Mouse (Mus musculus) testis, adult 2 months (tissue): ENCODE measurements around the gene Zkscan1. TPM values are rescaled to one million over a fixed set of nuclear protein-coding genes. Genes with fewer than 3 reads are reported as not detected.

Source experiments
- H3K27ac ChIP-seq: fragments of 200-500 bp; 2 replicates; pipeline ENCODE4 v1.5.1; 2012; ENCODE audit warnings: low read depth, low read length; ENCODE audit not compliant: control insufficient read depth, insufficient read depth
- H3K27me3 ChIP-seq: fragments of 200-500 bp; 2 replicates; pipeline ENCODE4 v1.6.1; 2012; ENCODE audit warnings: mild to moderate bottlenecking, low read length, moderate library complexity; ENCODE audit not compliant: control insufficient read depth, insufficient read depth
- H3K36me3 ChIP-seq: fragments of 200-500 bp; 2 replicates; pipeline ENCODE4 v1.6.1; 2012; ENCODE audit warnings: mild to moderate bottlenecking, low read length; ENCODE audit not compliant: control insufficient read depth, insufficient read depth
- H3K4me1 ChIP-seq: fragments of 200-500 bp; 2 replicates; pipeline ENCODE4 v1.6.1; 2012; ENCODE audit warnings: low read length; ENCODE audit not compliant: control insufficient read depth, insufficient read depth
- H3K4me3 ChIP-seq: fragments of 200-500 bp; 2 replicates; pipeline ENCODE4 v1.5.1; 2012; ENCODE audit warnings: low read depth, mild to moderate bottlenecking, low read length, moderate library complexity, mixed read lengths; ENCODE audit not compliant: control insufficient read depth
- CTCF ChIP-seq: fragments of 200-500 bp; IDR thresholded peaks from 2 replicates; pipeline ENCODE4 v1.5.1; 2012; ENCODE audit warnings: low read depth, mild to moderate bottlenecking, inconsistent platforms, low read length, moderate library complexity; ENCODE audit not compliant: control insufficient read depth, insufficient read depth, insufficient replicate concordance
- POLR2A ChIP-seq: fragments of 200-500 bp; IDR thresholded peaks from 2 replicates; pipeline ENCODE4 v1.6.1; 2012; ENCODE audit warnings: low read depth, mild to moderate bottlenecking, inconsistent platforms, low read length, moderate library complexity; ENCODE audit not compliant: control insufficient read depth
- polyA plus RNA-seq: library from polyadenylated mRNA; depleted of rRNA; stranded (reverse); fragments of >200 nt; gene quantifications from 2 replicates; pipeline ENCODE4 v1.2.3, GENCODE M21; 2012; rRNA removed

Zkscan1 gene
- polyA plus RNA-seq, 1 experiment, result 4.0 TPM

- Histone ChIP-seq H3K4me1 (no peaks in the 10 kb centered on the region; the same call in 1 of the 2 replicates), H3K27me3 (no peaks in the 10 kb centered on the region), H3K36me3 (no peaks in the 10 kb centered on the region), H3K4me3 (peak overlapping the region; percentile 100; the same call in 1 of the 2 replicates), H3K27ac (no peak overlapping the region)
- no peak for TF ChIP-seq CTCF
- no peak for TF ChIP-seq POLR2A
Measured at GRCm38 (mm10) chr5:138118041-138118440, 33.2 kb downstream of the Zkscan1 start.

GRCm38 (mm10) chr5:138132425-138133064 lies 47.7 kb downstream of the Zkscan1 start:
- Histone ChIP-seq H3K27me3 (no peaks in the 10 kb centered on the region), H3K4me3 (no peak overlapping the region), H3K27ac (no peak overlapping the region), H3K4me1 (no peaks in the 10 kb centered on the region), H3K36me3 (peaks cover 2% of the 10 kb centered on the region; the same call in 1 of the 2 replicates)
- TF ChIP-seq CTCF (no peak), POLR2A (no peak)

- Histone ChIP-seq H3K36me3 (no peaks in the 10 kb centered on the region), H3K4me1 (no peaks in the 10 kb centered on the region), H3K27me3 (no peaks in the 10 kb centered on the region), H3K4me3 (no peak overlapping the region), H3K27ac (no peak overlapping the region)
- TF ChIP-seq CTCF, result no peak
- no peak for TF ChIP-seq POLR2A
Measured at GRCm38 (mm10) chr5:138137257-138137656, 52.4 kb downstream of the Zkscan1 start.

GRCm38 (mm10) chr5:138137935-138138549 lies 53.2 kb downstream of the Zkscan1 start:
- H3K27me3 ChIP-seq, result no peaks in the 10 kb centered on the region
- TF ChIP-seq POLR2A (no peak), CTCF (no peak)
- no peak overlapping the region for H3K27ac ChIP-seq
- H3K4me1 ChIP-seq, result no peaks in the 10 kb centered on the region
- H3K36me3 ChIP-seq, result no peaks in the 10 kb centered on the region
- H3K4me3 ChIP-seq, result no peak overlapping the region

- Histone ChIP-seq H3K36me3 (no peaks in the 10 kb centered on the region; the same call in 1 of the 2 replicates), H3K27ac (no peak overlapping the region), H3K4me1 (no peaks in the 10 kb centered on the region), H3K27me3 (no peaks in the 10 kb centered on the region), H3K4me3 (no peak overlapping the region)
- TF ChIP-seq POLR2A, result no peak
- no peak for TF ChIP-seq CTCF
Measured at GRCm38 (mm10) chr5:138138585-138138984, 53.7 kb downstream of the Zkscan1 start.

GRCm38 (mm10) chr5:138154390-138154789 lies 69.5 kb downstream of the Zkscan1 start:
- no peak overlapping the region for H3K27ac ChIP-seq
- H3K4me1 ChIP-seq, result no peaks in the 10 kb centered on the region; the same call in 1 of the 2 replicates
- peaks cover 3% of the 10 kb centered on the region for H3K36me3 ChIP-seq
- TF ChIP-seq POLR2A, result no peak
- no peak for TF ChIP-seq CTCF
- no peak overlapping the region for H3K4me3 ChIP-seq
- no peaks in the 10 kb centered on the region for H3K27me3 ChIP-seq

GRCm38 (mm10) chr5:138155443-138155976 lies 70.6 kb downstream of the Zkscan1 start, which contains the start of gene Zfp113:
Zfp113 (minus strand) TSS chr5:138155744.
- Histone ChIP-seq H3K27me3 (no peaks in the 10 kb centered on the region), H3K4me3 (peak within 1 kb of the TSS; percentile 97), H3K27ac (peak within 1 kb of the TSS; percentile 90), H3K4me1 (no peaks in the 10 kb centered on the region; the same call in none of the 2 replicates), H3K36me3 (peaks cover 3% of the 10 kb centered on the region)
- TF ChIP-seq CTCF (peak; percentile 82; the same call in 1 of the 2 replicates), POLR2A (peak; percentile 70)

Other genes starting within 250 kb of the Zkscan1 start
- 2.5 and 4.4 TPM in 2 replicates for gene Pilra, start 248.8 kb upstream of the Zkscan1 start, polyA plus RNA-seq
- 0.89 TPM in 1 of 2 replicates, not detected in the other for gene Pilrb1, start 227.0 kb upstream of the Zkscan1 start, polyA plus RNA-seq
- gene Pilrb2, start 213.3 kb upstream of the Zkscan1 start, polyA plus RNA-seq, result not detected in 2 replicates
- gene Cyp3a13, start 163.5 kb upstream of the Zkscan1 start, polyA plus RNA-seq, result not detected in 2 replicates
- gene Gjc3, start 122.0 kb upstream of the Zkscan1 start, polyA plus RNA-seq, result 0.02 TPM in 1 of 2 replicates, not detected in the other
- gene Azgp1, start 103.6 kb upstream of the Zkscan1 start, polyA plus RNA-seq, result 0.12 and 0.51 TPM in 2 replicates
- gene Smok3a, start 63.8 kb upstream of the Zkscan1 start, polyA plus RNA-seq, result 9.6 and 11.7 TPM in 2 replicates
- gene Smok3b, start 63.7 kb upstream of the Zkscan1 start, polyA plus RNA-seq, result 13.1 and 13.5 TPM in 2 replicates
- 9.7 and 10.4 TPM in 2 replicates for gene Smok3c, start 31.9 kb upstream of the Zkscan1 start, polyA plus RNA-seq
- 51.4 and 58.2 TPM in 2 replicates for gene Zscan21, start 31.8 kb downstream of the Zkscan1 start, polyA plus RNA-seq
- gene Zfp113, start 70.7 kb downstream of the Zkscan1 start, polyA plus RNA-seq, result 1.8 and 2.2 TPM in 2 replicates
- 148 and 160 TPM in 2 replicates for gene Cops6, start 76.0 kb downstream of the Zkscan1 start, polyA plus RNA-seq
- 65.6 and 70.3 TPM in 2 replicates for gene Ap4m1, start 86.9 kb downstream of the Zkscan1 start, polyA plus RNA-seq
- 93.6 and 96.0 TPM in 2 replicates for gene Mcm7, start 87.3 kb downstream of the Zkscan1 start, polyA plus RNA-seq
- 141 and 154 TPM in 2 replicates for gene Taf6, start 102.4 kb downstream of the Zkscan1 start, polyA plus RNA-seq
- gene Cnpy4, start 102.4 kb downstream of the Zkscan1 start, polyA plus RNA-seq, result 1.6 and 1.7 TPM in 2 replicates
- 5.4 and 6.2 TPM in 2 replicates for gene Mblac1, start 109.2 kb downstream of the Zkscan1 start, polyA plus RNA-seq
- 0.14 and 0.19 TPM in 2 replicates for gene Nxpe5, start 140.8 kb downstream of the Zkscan1 start, polyA plus RNA-seq
- gene Lamtor4, start 170.4 kb downstream of the Zkscan1 start, polyA plus RNA-seq, result 23.2 and 28.3 TPM in 2 replicates
- gene BC037034, start 178.9 kb downstream of the Zkscan1 start, polyA plus RNA-seq, result 60.7 and 63.1 TPM in 2 replicates
- gene Gal3st4, start 187.8 kb downstream of the Zkscan1 start, polyA plus RNA-seq, result 0.10 TPM in 2 replicates
- gene Gm43720, start 194.9 kb downstream of the Zkscan1 start, polyA plus RNA-seq, result not detected in 2 replicates
- gene Gpc2, start 194.9 kb downstream of the Zkscan1 start, polyA plus RNA-seq, result 18.6 and 22.7 TPM in 2 replicates
- 201 and 224 TPM in 2 replicates for gene Stag3, start 195.2 kb downstream of the Zkscan1 start, polyA plus RNA-seq